Mouse (Mus musculus): ENCODE measurements around the gene 9330182O14Rik. TPM values are rescaled to one million over a fixed set of nuclear protein-coding genes. Genes with fewer than 3 reads are reported as not detected.

Gene 9330182O14Rik
- polyA plus RNA-seq, 1 experiment from 2014 or later = not detected

DNA sequence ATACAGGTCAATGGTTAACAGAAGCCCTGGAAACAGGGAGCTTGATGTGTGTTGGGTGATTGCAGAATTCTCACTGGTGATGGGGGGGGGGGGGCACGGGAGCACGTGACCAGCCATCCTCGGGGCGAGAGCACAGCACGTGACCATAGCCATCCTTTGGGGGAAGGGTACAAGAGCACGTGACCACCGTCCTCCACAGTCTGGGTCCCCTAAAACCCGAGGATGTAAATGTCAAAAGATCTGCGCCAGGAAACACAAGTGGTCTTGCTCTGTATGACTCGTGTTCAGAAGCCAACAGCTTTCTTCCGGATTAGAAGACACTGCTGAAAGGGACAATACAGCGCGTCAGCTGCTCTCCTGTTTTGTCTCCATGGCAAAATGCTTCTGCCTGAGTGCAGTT, 35.5 kb downstream of the 9330182O14Rik start:
- Histone ChIP-seq H3K36me3 (ENCODE audit: control insufficient read depth, insufficient read depth, low read length) (no peaks in the 10 kb centered on the region), H3K9ac (ENCODE audit: low read length) (no peak overlapping the region), H3K4me3 (ENCODE audit: low read depth, low read length) (no peak overlapping the region), H3K9me3 (ENCODE audit: control insufficient read depth, low read length) (no peaks in the 10 kb centered on the region), H3K27me3 (ENCODE audit: control insufficient read depth, insufficient read depth, low read length) (no peaks in the 10 kb centered on the region), H3K4me2 (ENCODE audit: low read depth) (peak overlapping the region; percentile 22; the same call in 1 of the 2 replicates), H3K27ac (ENCODE audit: low read depth, low read length) (no peak overlapping the region), H3K4me1 (ENCODE audit: control insufficient read depth, insufficient read depth, low read length) (peaks cover 2% of the 10 kb centered on the region; the same call in 1 of the 2 replicates)
- DNase-seq (ENCODE audit: low spot score) (peak; percentile 51), ATAC-seq (ENCODE audit: insufficient read depth, low FRiP score, low TSS enrichment) (peak; percentile 68)
- WGBS = 34% methylated on average over 13 of the region's 13 CpGs

DNA sequence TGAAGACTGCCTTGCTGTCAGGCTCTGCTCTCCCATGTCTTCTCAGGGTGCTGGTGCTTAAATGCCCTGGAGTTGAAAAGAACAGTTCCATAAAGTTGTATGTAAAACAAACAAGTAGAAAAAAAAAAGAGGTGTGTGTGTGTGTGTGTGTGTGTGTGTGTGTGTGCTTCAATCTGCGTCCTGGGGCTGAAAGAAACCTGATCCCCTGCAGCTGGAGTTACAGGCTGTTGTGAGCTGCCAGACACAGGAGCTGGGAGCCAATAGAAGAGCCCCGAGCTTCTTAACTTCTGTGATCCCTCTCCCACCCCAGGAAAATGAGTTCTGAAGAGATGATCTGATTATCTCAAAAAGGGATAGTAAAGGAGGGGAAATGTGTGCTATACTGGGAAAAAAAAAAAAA, 45.3 kb downstream of the 9330182O14Rik start:
- Histone ChIP-seq H3K36me3 (ENCODE audit: control insufficient read depth, insufficient read depth, low read length) (no peaks in the 10 kb centered on the region), H3K9ac (ENCODE audit: low read length) (no peak overlapping the region), H3K4me2 (ENCODE audit: low read depth) (no peak overlapping the region), H3K4me1 (ENCODE audit: control insufficient read depth, insufficient read depth, low read length) (no peaks in the 10 kb centered on the region), H3K4me3 (ENCODE audit: low read depth, low read length) (no peak overlapping the region), H3K9me3 (ENCODE audit: control insufficient read depth, low read length) (no peaks in the 10 kb centered on the region), H3K27me3 (ENCODE audit: control insufficient read depth, insufficient read depth, low read length) (no peaks in the 10 kb centered on the region), H3K27ac (ENCODE audit: low read depth, low read length) (no peak overlapping the region)
- ATAC-seq (ENCODE audit: insufficient read depth, low FRiP score, low TSS enrichment) (no peak), DNase-seq (ENCODE audit: low spot score) (no peak)
- 2% methylated on average over 2 of the region's 2 CpGs for WGBS

DNA sequence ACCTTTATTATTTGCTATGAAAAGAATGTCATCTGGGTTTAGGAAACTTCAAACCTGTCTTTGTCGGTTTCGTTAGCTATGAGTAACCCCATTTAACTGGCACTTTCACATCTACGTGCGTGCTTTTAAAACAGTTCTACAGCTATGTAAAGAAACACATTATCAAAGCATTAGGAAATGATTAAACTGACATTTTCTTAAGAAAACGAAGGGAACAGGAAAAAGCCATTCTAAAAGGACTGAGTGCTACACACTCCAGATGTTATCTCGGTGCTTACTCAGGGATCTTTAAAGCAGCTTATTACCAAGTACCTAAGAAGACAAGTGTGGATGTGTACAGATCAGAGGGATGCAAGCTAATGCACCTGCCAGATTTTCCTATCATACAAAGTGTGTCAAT, 52.9 kb downstream of the 9330182O14Rik start:
- DNase-seq (ENCODE audit: low spot score) (no peak), ATAC-seq (ENCODE audit: insufficient read depth, low FRiP score, low TSS enrichment) (no peak)
- H3K27me3 ChIP-seq (ENCODE audit: control insufficient read depth, insufficient read depth, low read length) = no peaks in the 10 kb centered on the region
- H3K36me3 ChIP-seq (ENCODE audit: control insufficient read depth, insufficient read depth, low read length) = no peaks in the 10 kb centered on the region
- 88% methylated on average over 6 of the region's 6 CpGs for WGBS
- H3K9me3 ChIP-seq (ENCODE audit: control insufficient read depth, low read length) = no peaks in the 10 kb centered on the region
- no peak overlapping the region for H3K27ac ChIP-seq (ENCODE audit: low read depth, low read length)
- H3K4me1 ChIP-seq (ENCODE audit: control insufficient read depth, insufficient read depth, low read length) = no peaks in the 10 kb centered on the region; the same call in 1 of the 2 replicates
- no peak overlapping the region for H3K9ac ChIP-seq (ENCODE audit: low read length)
- H3K4me2 ChIP-seq (ENCODE audit: low read depth) = no peak overlapping the region
- no peak overlapping the region for H3K4me3 ChIP-seq (ENCODE audit: low read depth, low read length)

Small RNA genes within 50 kb of the gene (microRNA-seq; reads per million reads assigned to microRNA genes)
- not detected for gene Gm25958
